Mouse (Mus musculus): ENCODE results near the gene Xlr5a.

- TF ChIP-seq CTCF (IDR thresholded peaks at IDR 0.05; ENCODE audit: low read depth), result no peak
- no peak for TF ChIP-seq EP300 (IDR thresholded peaks at IDR 0.05; ENCODE audit: low read depth)
Measured at GRCm38 (mm10) chrX:73225365-73225764, 67.4 kb downstream of the Xlr5a start.
